ENCODE assay signal across 7 mouse cellular contexts in genomic region chr7:90016459-90016858, GRCm38 (mm10). TPM values are rescaled to one million over a fixed set of nuclear protein-coding genes. Genes with fewer than 3 reads are reported as not detected.
A peak's percentile ranks its signal among the peaks of the same experiment; 100 is the strongest.
DNase-seq lines count a peak whose midpoint lies in the region; ATAC-seq and TF ChIP-seq lines count a peak whose summit lies in the region.

No protein-coding gene starts in this region.

- no peak overlapping the region for H3K4me2 ChIP-seq in liver, embryonic 16.5 days (ENCODE audit: low read depth, low read length)
- H3K4me2 ChIP-seq in forebrain, embryonic 15.5 days (replicated peaks), result no peak overlapping the region

- H3K27ac ChIP-seq in ES-Bruce4 (ENCODE audit: insufficient read depth, low read length), result peak overlapping the region; percentile 49; the same call in 1 of the 2 replicates
- H3K27ac ChIP-seq in liver, embryonic 16.5 days (ENCODE audit: low read length), result 0 out of 2 replicates have a peak overlapping the region, but pooled peaks have one; percentile 17
- no peak overlapping the region for H3K27ac ChIP-seq in forebrain, embryonic 15.5 days (replicated peaks)

- no peak overlapping the region for H3K4me3 ChIP-seq in ES-Bruce4 (ENCODE audit: low read depth, low read length)
- H3K4me3 ChIP-seq in liver, embryonic 16.5 days (ENCODE audit: low read depth, low read length), result no peak overlapping the region
- H3K4me3 ChIP-seq in forebrain, embryonic 15.5 days, result no peak overlapping the region

- no peaks in the 10 kb centered on the region for H3K27me3 ChIP-seq in ES-Bruce4 (ENCODE audit: control insufficient read depth, insufficient read depth, low read length, poor library complexity, severe bottlenecking)
- H3K27me3 ChIP-seq in liver, embryonic 16.5 days (ENCODE audit: control insufficient read depth, insufficient read depth, low read depth, low read length), result no peaks in the 10 kb centered on the region
- no peaks in the 10 kb centered on the region for H3K27me3 ChIP-seq in forebrain, embryonic 15.5 days

- no peak for TF ChIP-seq POLR2A in ES-Bruce4 (IDR thresholded peaks at IDR 0.05; ENCODE audit: insufficient read depth, low read length)

- TF ChIP-seq CTCF in ES-Bruce4 (IDR thresholded peaks at IDR 0.05; ENCODE audit: low read depth, low read length), result no peak

- H3K36me3 ChIP-seq in ES-Bruce4 (ENCODE audit: control insufficient read depth, insufficient read depth, low read length, poor library complexity, severe bottlenecking), result no peaks in the 10 kb centered on the region
- no peaks in the 10 kb centered on the region for H3K36me3 ChIP-seq in liver, embryonic 16.5 days (ENCODE audit: control insufficient read depth, insufficient read depth)
- H3K36me3 ChIP-seq in forebrain, embryonic 15.5 days, result no peaks in the 10 kb centered on the region

- ATAC-seq in common myeloid progenitor, adult 5-6 weeks (replicated peaks; ENCODE audit: low read depth, poor library complexity, severe bottlenecking), result peak; percentile 58
- ATAC-seq in liver, embryonic 16.5 days (ENCODE audit: low read depth), result no peak
- ATAC-seq in forebrain, embryonic 15.5 days (replicated peaks), result no peak

- H3K9me3 ChIP-seq in ES-Bruce4 (replicated peaks; ENCODE audit: control insufficient read depth, insufficient read depth, low read length, poor library complexity, severe bottlenecking), result no peaks in the 10 kb centered on the region
- H3K9me3 ChIP-seq in liver, embryonic 16.5 days (replicated peaks; ENCODE audit: control insufficient read depth, low read length), result no peaks in the 10 kb centered on the region
- H3K9me3 ChIP-seq in forebrain, embryonic 15.5 days, result no peaks in the 10 kb centered on the region

- no peak overlapping the region for H3K9ac ChIP-seq in ES-Bruce4 (ENCODE audit: low read depth, poor library complexity, severe bottlenecking)
- H3K9ac ChIP-seq in liver, embryonic 16.5 days (ENCODE audit: low read depth, low read length), result no peak overlapping the region
- H3K9ac ChIP-seq in forebrain, embryonic 15.5 days (replicated peaks), result no peak overlapping the region

- 50% methylated on average over 4 of the region's 4 CpGs for WGBS in liver, embryonic 16.5 days (ENCODE audit: insufficient replicate concordance)
- 61% methylated on average over 4 of the region's 4 CpGs for WGBS in forebrain, embryonic 15.5 days

- TF ChIP-seq EP300 in ES-Bruce4 (IDR thresholded peaks at IDR 0.05; ENCODE audit: insufficient read depth, low read depth, low read length), result no peak

- peak; percentile 52 for DNase-seq in layer of hippocampus, adult 11-12 months (ENCODE audit: low spot score)
- no peak for DNase-seq in layer of hippocampus, postnatal 36 days
- no peak for DNase-seq in right cerebral cortex, postnatal 14 days

- H3K4me1 ChIP-seq in ES-Bruce4 (ENCODE audit: control insufficient read depth, insufficient read depth, low read length), result no peaks in the 10 kb centered on the region
- peaks cover 14% of the 10 kb centered on the region for H3K4me1 ChIP-seq in liver, embryonic 16.5 days (ENCODE audit: control insufficient read depth, low read depth, low read length)
- 0 out of 2 replicates have a peak, but pooled peaks cover 3% of the 10 kb centered on the region for H3K4me1 ChIP-seq in forebrain, embryonic 15.5 days

RNA-seq across cellular contexts. Expression of gene Eed, which starts 35.7 kb away (rescaled TPM):
- 10 to 100 TPM; 39.6 to 41.3 TPM for total RNA-seq in layer of hippocampus, postnatal 36 days (2021)
- 293 and 327 TPM in 2 replicates for polyA plus RNA-seq in ES-Bruce4 (2011; ENCODE audit: insufficient read depth, insufficient read length, low read depth, missing spikeins)
- total RNA-seq in common myeloid progenitor, adult 5-6 weeks (2017), result 119 and 225 TPM in 2 replicates
- polyA plus RNA-seq in liver, embryonic 16.5 days (2015; fragmentation: Nextera tagmentation; extraction: Ambion mirVana), result 25.7 and 26.2 TPM in 2 replicates
- polyA plus RNA-seq in forebrain, embryonic 15.5 days (2015; fragmentation: Nextera tagmentation; extraction: Ambion mirVana), result 41.5 and 44.0 TPM in 2 replicates
